Mouse (Mus musculus) kidney, postnatal 4 days (tissue): Measurements from ENCODE around the gene Gab1.

Source experiments
- DNase-seq, 2 experiments: peaks; one replicate each; pipeline ENCODE4 v3.0.0; 2021; ENCODE audit warnings: mixed read lengths in 2 of 2

Gene Gab1

DNA sequence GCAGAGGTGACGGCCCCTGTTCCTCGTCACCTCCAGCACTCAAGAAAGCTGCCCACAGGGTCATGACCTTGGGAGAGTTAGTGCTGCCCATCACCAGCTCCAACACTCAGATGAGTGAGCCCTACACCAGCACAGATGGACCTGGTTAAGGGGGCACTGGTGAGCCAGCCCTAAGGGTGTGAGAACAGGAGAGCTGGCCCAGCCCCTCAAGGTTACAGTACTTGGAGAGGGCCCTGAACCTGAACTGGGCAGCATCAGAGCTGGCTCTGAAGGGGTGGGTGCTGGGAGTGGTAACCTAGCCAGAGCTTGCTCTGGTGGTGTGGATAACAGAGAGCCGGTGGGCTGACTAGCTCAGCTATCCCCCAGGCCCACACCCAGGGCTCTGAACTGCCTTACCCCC, 37.8 kb downstream of the Gab1 start:
- DNase-seq, result no peak

- DNase-seq, result no peak
Observed at GRCm38 (mm10) chr8:80840090-80840489, 40.2 kb downstream of the Gab1 start.

DNA sequence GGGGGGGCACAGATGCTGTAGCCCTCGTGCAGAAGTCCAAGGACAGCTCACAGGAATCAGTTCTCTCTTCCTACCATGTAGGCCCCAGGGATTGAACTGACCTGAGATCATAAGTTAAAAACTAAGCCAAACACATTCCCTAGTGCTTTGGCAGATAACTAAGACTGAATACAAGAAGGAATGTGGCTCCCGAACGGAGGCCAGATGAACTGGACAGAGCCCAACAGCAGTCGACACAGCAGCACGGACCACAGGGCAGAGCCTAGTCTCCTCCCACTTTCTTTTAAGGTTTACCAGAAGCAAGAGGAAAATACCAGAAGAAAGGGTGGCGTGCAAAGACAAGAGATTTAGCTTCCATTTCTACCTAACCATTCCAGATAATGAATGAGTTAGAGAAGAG, 42.1 kb downstream of the Gab1 start:
- peak; percentile 64 to 73 for DNase-seq

DNA sequence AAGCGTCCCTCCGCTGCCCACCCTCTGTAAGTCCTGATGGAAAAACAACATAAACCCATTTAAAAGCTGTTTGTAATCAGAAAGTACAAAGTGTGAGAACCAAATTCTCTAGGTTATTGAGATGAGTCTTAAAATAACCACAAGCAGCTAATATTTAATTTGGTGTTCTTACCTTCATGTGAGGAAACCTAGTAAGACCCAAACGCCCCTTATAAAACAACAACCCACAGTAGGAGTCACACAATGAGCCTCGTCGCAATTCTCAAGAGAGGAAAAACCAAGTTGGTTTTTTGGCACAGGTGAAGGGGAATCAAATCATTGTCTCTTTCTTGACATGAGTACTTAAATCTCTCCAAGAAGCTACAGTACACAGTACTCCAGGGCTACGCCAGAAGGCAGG, 44.9 kb downstream of the Gab1 start:
- DNase-seq, result no peak

DNA sequence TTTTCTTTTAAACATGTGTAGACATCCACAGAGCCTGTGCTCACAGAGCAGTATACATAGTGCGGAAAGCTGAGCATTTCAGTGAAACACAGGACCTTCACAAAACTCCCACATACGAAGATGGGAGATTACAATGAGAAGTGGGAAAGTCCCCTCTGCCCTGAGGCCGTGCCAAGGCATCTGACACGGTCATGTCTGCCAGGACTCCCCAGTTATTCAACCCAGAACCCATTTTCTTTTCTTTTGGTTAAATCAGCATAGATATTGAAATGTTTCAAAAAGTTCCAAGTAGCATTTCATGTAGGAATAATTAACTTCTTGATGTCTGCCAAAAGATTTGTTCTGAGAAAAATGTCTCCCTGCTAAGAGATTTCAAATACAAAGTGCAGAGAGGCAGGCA, 45.9 kb downstream of the Gab1 start:
- no peak for DNase-seq

DNA sequence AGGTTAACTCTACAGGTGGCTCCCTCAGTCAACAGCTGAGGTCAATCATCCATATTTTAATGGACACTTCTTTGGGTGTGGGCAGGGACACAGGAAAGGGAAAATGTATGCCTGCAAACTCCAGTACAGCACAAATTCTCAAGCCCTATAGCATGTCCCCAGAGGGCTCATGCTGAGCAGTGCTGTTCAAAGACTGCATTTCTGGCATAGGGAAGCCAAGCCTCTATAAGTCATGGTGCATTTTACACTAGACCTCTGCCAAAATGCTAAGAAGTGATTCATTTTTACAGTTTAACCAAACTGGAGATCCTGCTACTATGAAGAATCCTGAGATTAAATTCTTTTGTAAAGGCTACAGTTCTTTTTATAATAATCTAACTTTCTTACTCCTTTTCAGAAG, 47.8 kb downstream of the Gab1 start:
- DNase-seq, result no peak

- DNase-seq, result no peak
Observed at GRCm38 (mm10) chr8:80831876-80832524, 48.3 kb downstream of the Gab1 start.

- peak; percentile 47 to 61 for DNase-seq
Observed at GRCm38 (mm10) chr8:80830724-80831566, 49.4 kb downstream of the Gab1 start.

GRCm38 (mm10) chr8:80830141-80830540, 50.2 kb downstream of the Gab1 start:
- DNase-seq, result no peak

- DNase-seq, result no peak
Observed at GRCm38 (mm10) chr8:80826996-80827395, 53.3 kb downstream of the Gab1 start.

- DNase-seq, result no peak
Observed at GRCm38 (mm10) chr8:80825136-80825535, 55.2 kb downstream of the Gab1 start.

- DNase-seq, result no peak
Observed at GRCm38 (mm10) chr8:80824426-80824825, 55.9 kb downstream of the Gab1 start.

DNA sequence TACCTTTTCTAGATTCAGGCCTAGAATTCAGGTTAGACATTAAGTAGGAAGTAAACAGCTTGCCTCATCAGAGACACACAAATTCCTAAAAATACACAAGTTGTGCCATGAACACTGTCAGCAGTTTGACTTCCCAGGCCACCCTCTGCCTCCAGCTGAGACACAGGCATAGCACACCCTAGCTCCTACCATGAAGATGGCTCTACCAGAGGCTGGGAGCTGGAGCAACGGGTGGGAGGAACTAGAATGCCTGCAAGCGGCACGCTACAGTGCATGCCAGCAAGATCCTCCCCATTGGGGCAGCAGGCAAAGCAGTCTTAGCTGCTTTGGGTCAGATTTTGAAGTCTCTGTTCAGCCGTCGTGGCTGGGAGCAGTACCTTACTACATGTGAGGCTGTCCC, 57.1 kb downstream of the Gab1 start:
- DNase-seq, result peak; percentile 34 to 65

DNA sequence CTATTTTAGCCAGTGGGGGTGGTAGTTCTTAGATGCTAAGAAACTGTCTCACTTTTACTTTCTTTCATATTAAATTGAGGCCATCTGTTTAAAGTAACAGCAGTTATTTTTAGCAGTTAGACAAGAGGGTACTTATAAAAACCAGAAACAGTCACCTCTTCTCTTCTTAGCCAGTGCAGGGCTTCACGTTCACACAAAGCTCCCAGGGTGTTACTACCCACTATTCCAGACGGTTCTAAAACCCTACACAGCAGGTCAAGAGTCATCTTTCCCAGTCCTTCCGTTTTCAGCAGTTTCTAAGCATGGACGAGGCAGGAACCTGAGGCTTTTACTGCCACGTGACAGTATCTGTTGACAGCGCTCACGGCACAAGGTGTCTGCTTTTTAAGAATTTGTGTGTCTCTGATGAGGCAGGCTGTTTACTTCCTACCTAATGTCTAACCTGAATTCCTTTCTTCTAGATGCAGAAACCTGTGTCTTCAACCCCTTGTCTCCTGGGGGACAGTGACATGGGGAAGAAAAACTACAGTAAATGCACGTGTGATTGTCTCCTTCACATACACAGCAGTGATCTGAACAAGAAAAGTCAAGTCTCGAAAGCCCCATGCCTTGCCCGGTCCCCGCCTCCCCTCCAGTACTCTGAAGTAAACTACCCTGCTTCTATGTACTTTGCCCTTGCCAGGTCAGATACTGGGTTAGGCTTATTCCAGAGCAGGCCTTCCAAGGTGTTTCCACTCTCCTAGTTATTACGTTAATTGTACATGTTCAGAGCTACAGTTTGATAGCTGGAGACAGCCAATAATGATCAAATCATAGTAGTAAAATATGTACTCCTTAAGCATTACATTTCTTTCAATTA, 58.7 kb downstream of the Gab1 start:
- DNase-seq, result no peak

DNA sequence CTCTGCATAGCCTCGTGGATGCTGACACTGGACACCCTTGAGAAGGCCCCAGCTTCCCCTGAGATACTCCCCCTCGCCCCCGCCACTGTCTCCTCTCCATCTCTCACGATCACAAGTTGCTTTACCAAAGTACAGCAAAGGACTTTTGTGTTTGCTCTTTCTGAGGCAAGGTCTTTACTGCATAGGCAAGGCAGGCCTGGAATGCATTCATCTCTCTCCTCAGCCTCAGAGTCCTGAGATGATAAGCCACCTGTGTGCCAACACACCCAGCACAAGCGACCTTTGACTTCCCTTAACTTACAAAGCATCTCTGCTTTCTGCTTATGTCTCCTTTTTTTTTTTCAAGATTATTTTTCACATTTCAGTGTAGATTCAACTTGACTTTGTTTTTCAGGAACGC, 61.3 kb downstream of the Gab1 start:
- no peak for DNase-seq

GRCm38 (mm10) chr8:80817065-80817464, 63.3 kb downstream of the Gab1 start:
- no peak for DNase-seq

- no peak for DNase-seq
Observed at GRCm38 (mm10) chr8:80815179-80815578, 65.1 kb downstream of the Gab1 start.

GRCm38 (mm10) chr8:80814087-80814791, 66.1 kb downstream of the Gab1 start:
- no peak for DNase-seq

GRCm38 (mm10) chr8:80813439-80813838, 66.9 kb downstream of the Gab1 start:
- DNase-seq, result peak; percentile 58 to 69

DNA sequence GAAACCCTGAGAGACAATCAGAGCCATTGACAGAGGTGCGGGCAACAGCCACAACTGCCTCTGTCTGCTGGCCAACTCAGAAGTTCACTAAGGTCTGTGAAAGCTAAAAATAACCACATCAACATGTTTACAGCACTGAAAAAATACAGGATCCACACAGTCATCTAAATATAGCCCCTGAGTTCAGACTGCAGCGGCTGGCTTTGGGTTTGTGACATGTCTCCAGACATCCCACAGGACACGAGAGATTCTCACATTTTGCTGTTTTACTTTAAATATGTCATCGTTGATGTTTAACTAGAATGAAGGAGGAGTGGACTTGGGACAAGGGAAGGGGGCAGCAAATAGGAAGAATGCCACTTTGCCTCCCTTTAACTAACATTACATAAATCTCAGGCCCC, 68.7 kb downstream of the Gab1 start:
- DNase-seq, result no peak

GRCm38 (mm10) chr8:80810916-80811315, 69.4 kb downstream of the Gab1 start:
- no peak for DNase-seq

DNA sequence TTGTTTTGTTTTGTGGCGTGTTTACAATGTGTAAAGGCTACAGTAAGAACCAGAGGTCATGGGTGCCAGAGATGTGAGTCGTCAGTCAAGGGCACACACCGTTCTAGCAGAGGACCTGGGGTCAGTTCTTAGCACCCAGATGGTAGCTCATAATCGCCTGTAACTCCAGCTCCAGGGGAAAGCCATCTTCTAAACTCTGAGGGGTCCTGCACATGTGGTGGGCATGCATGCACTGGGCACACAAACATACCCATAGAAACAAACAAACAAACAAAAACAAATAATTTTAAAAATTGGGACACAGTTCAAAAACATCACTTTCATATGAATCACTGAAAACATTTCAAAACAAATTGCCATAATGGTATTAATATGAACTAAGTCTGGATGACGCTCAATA, 69.9 kb downstream of the Gab1 start:
- no peak for DNase-seq
